ENCODE assay signal across 8 mouse cellular contexts in genomic region chr19:6855225-6856031, GRCm38 (mm10). TPM values are rescaled to one million over a fixed set of nuclear protein-coding genes. Genes with fewer than 3 reads are reported as not detected.
DNase-seq lines count a peak whose midpoint lies in the region; ATAC-seq and TF ChIP-seq lines count a peak whose summit lies in the region.

No protein-coding gene starts in this region.

- peaks cover 48% of the 10 kb centered on the region for H3K27me3 ChIP-seq in E14TG2a.4 (ENCODE audit: insufficient read depth, low read length)
- 0 out of 2 replicates have a peak, but pooled peaks cover 5% of the 10 kb centered on the region for H3K27me3 ChIP-seq in forebrain, embryonic 14.5 days (replicated peaks; ENCODE audit: control insufficient read depth, insufficient read depth, low read length)
- H3K27me3 ChIP-seq in hindbrain, postnatal 0 days (ENCODE audit: insufficient read depth, low read length) = no peaks in the 10 kb centered on the region
- H3K27me3 ChIP-seq in lung, embryonic 16.5 days (ENCODE audit: control insufficient read depth, insufficient read depth, low read depth, low read length) = no peaks in the 10 kb centered on the region; the same call in 1 of the 2 replicates
- H3K27me3 ChIP-seq in stomach, postnatal 0 days (ENCODE audit: control insufficient read depth, insufficient read depth, low read length) = no peaks in the 10 kb centered on the region

- WGBS in forebrain, embryonic 14.5 days = 11% methylated on average over 38 of the region's 38 CpGs
- 10% methylated on average over 38 of the region's 38 CpGs for WGBS in hindbrain, postnatal 0 days
- 6% methylated on average over 38 of the region's 38 CpGs for WGBS in lung, embryonic 16.5 days
- 13% methylated on average over 38 of the region's 38 CpGs for WGBS in stomach, postnatal 0 days

- no peaks in the 10 kb centered on the region for H3K36me3 ChIP-seq in E14TG2a.4 (ENCODE audit: insufficient read depth, low read length)
- no peaks in the 10 kb centered on the region for H3K36me3 ChIP-seq in forebrain, embryonic 14.5 days (ENCODE audit: control insufficient read depth, insufficient read depth, low read length)
- no peaks in the 10 kb centered on the region for H3K36me3 ChIP-seq in hindbrain, postnatal 0 days (ENCODE audit: insufficient read depth, low read length)
- no peaks in the 10 kb centered on the region for H3K36me3 ChIP-seq in lung, embryonic 16.5 days (ENCODE audit: control insufficient read depth, insufficient read depth, low read length)
- H3K36me3 ChIP-seq in stomach, postnatal 0 days (ENCODE audit: control insufficient read depth, insufficient read depth, low read length) = no peaks in the 10 kb centered on the region

- no peaks in the 10 kb centered on the region for H3K9me3 ChIP-seq in E14TG2a.4 (ENCODE audit: low read length)
- H3K9me3 ChIP-seq in forebrain, embryonic 14.5 days (replicated peaks; ENCODE audit: control insufficient read depth, low read length) = no peaks in the 10 kb centered on the region
- no peaks in the 10 kb centered on the region for H3K9me3 ChIP-seq in hindbrain, postnatal 0 days (ENCODE audit: low read length)
- H3K9me3 ChIP-seq in lung, embryonic 16.5 days (ENCODE audit: control insufficient read depth, low read length) = no peaks in the 10 kb centered on the region
- H3K9me3 ChIP-seq in stomach, postnatal 0 days (ENCODE audit: control insufficient read depth, low read length) = no peaks in the 10 kb centered on the region

- H3K4me1 ChIP-seq in E14TG2a.4 (replicated peaks; ENCODE audit: low read depth, low read length) = peaks cover 51% of the 10 kb centered on the region
- peaks cover 3% of the 10 kb centered on the region; the same call in 1 of the 2 replicates for H3K4me1 ChIP-seq in brown adipose tissue, adult 24 weeks (ENCODE audit: control insufficient read depth, insufficient read depth, insufficient read length, low read length)
- no peaks in the 10 kb centered on the region for H3K4me1 ChIP-seq in forebrain, embryonic 14.5 days (ENCODE audit: control insufficient read depth, insufficient read depth, low read length)
- H3K4me1 ChIP-seq in hindbrain, postnatal 0 days (ENCODE audit: insufficient read depth, low read length) = peaks cover 6% of the 10 kb centered on the region; the same call in 1 of the 2 replicates
- H3K4me1 ChIP-seq in lung, embryonic 16.5 days (replicated peaks; ENCODE audit: control insufficient read depth, insufficient read depth, low read length) = peaks cover 6% of the 10 kb centered on the region
- H3K4me1 ChIP-seq in stomach, postnatal 0 days (replicated peaks; ENCODE audit: control insufficient read depth, insufficient read depth) = no peaks in the 10 kb centered on the region; the same call in 1 of the 2 replicates

- TF ChIP-seq EP300 in stomach, postnatal 0 days (optimal IDR thresholded peaks at IDR 0.05) = no peak

- TF ChIP-seq CTCF in E14TG2a.4 (conservative IDR thresholded peaks at IDR 0.05; ENCODE audit: low read length) = no peak
- TF ChIP-seq CTCF in hindbrain, postnatal 0 days (IDR thresholded peaks at IDR 0.05; ENCODE audit: low read depth) = peak; percentile 43; the same call in 1 of the 2 replicates
- peak; percentile 60 for TF ChIP-seq CTCF in stomach, postnatal 0 days (IDR thresholded peaks at IDR 0.05; ENCODE audit: low read depth)

- no peak overlapping the region for H3K27ac ChIP-seq in brown adipose tissue, adult 24 weeks (replicated peaks; ENCODE audit: low read depth, low read length)
- peak overlapping the region; percentile 9; the same call in 1 of the 2 replicates for H3K27ac ChIP-seq in forebrain, embryonic 14.5 days (ENCODE audit: low read depth, low read length)
- peak overlapping the region; percentile 60; the same call in 1 of the 2 replicates for H3K27ac ChIP-seq in hindbrain, postnatal 0 days
- no peak overlapping the region for H3K27ac ChIP-seq in lung, embryonic 16.5 days (ENCODE audit: low read length)
- no peak overlapping the region for H3K27ac ChIP-seq in stomach, postnatal 0 days (replicated peaks)

- peak overlapping the region; percentile 37 for H3K4me2 ChIP-seq in forebrain, embryonic 14.5 days (ENCODE audit: low read length)
- H3K4me2 ChIP-seq in hindbrain, postnatal 0 days (ENCODE audit: low read depth, low read length) = peak overlapping the region; percentile 41
- peak overlapping the region; percentile 33 for H3K4me2 ChIP-seq in lung, embryonic 16.5 days (ENCODE audit: low read depth, low read length)
- H3K4me2 ChIP-seq in stomach, postnatal 0 days (replicated peaks; ENCODE audit: low read depth) = peak overlapping the region; percentile 43

- H3K4me3 ChIP-seq in E14TG2a.4 (replicated peaks; ENCODE audit: low read length) = peak overlapping the region; percentile 74
- peak overlapping the region; percentile 49 for H3K4me3 ChIP-seq in brown adipose tissue, adult 24 weeks (ENCODE audit: insufficient read depth, low read depth, low read length)
- H3K4me3 ChIP-seq in forebrain, embryonic 14.5 days (ENCODE audit: low read depth, low read length) = no peak overlapping the region
- H3K4me3 ChIP-seq in hindbrain, postnatal 0 days (ENCODE audit: low read length) = no peak overlapping the region; the same call in 1 of the 2 replicates
- peak overlapping the region; percentile 1; the same call in 1 of the 2 replicates for H3K4me3 ChIP-seq in lung, embryonic 16.5 days (ENCODE audit: low read length)
- 0 out of 2 replicates have a peak overlapping the region, but pooled peaks have one; percentile 12 for H3K4me3 ChIP-seq in stomach, postnatal 0 days (ENCODE audit: low read depth, low read length)

- H3K9ac ChIP-seq in forebrain, embryonic 14.5 days (ENCODE audit: low read length) = peak overlapping the region; percentile 35; the same call in 1 of the 2 replicates
- 0 out of 2 replicates have a peak overlapping the region, but pooled peaks have one; percentile 28 for H3K9ac ChIP-seq in hindbrain, postnatal 0 days (replicated peaks; ENCODE audit: low read length)
- H3K9ac ChIP-seq in lung, embryonic 16.5 days (ENCODE audit: low read length) = no peak overlapping the region
- peak overlapping the region; percentile 41 for H3K9ac ChIP-seq in stomach, postnatal 0 days (ENCODE audit: low read length)

- ATAC-seq in forebrain, embryonic 14.5 days = peak; percentile 52; the same call in 1 of the 2 replicates
- peak; percentile 73 for ATAC-seq in hindbrain, postnatal 0 days
- peak; percentile 67; the same call in 1 of the 2 replicates for ATAC-seq in lung, embryonic 16.5 days (ENCODE audit: low read depth)
- ATAC-seq in stomach, postnatal 0 days (ENCODE audit: low FRiP score, low TSS enrichment) = peak; percentile 78
- no peak for ATAC-seq in erythroblast, adult 5-6 weeks (replicated peaks; ENCODE audit: low FRiP score, poor library complexity, severe bottlenecking)

- DNase-seq in forebrain, embryonic 14.5 days (ENCODE audit: low spot score) = peak; percentile 55
- DNase-seq in hindbrain, postnatal 0 days (ENCODE audit: low spot score) = peak; percentile 66
- DNase-seq in stomach, postnatal 0 days (ENCODE audit: low spot score) = peak; percentile 86
- no peak for DNase-seq in frontal cortex, postnatal 14 days (ENCODE audit: low spot score in 2 of 2)

RNA-seq across cellular contexts. Expression of gene Ccdc88b, which starts 2.6 kb away (rescaled TPM):
- polyA plus RNA-seq in brown adipose tissue, adult 24 weeks (2012; ENCODE audit: insufficient read depth, insufficient read length, missing spikeins) = 1.9 and 2.3 TPM in 2 replicates
- polyA plus RNA-seq in forebrain, embryonic 14.5 days (2014; fragmentation: Nextera tagmentation; extraction: Ambion mirVana) = 0.07 and 0.37 TPM in 2 replicates
- 1.8 and 2.2 TPM in 2 replicates for total RNA-seq in hindbrain, postnatal 0 days (2014; rRNA removed)
- 1.2 and 1.5 TPM in 2 replicates for polyA plus RNA-seq in hindbrain, postnatal 0 days (2015; fragmentation: Nextera tagmentation; extraction: Ambion mirVana)
- 1.6 and 3.0 TPM in 2 replicates for polyA plus RNA-seq in lung, embryonic 16.5 days (2015; fragmentation: Nextera tagmentation; extraction: Ambion mirVana)
- polyA plus RNA-seq in stomach, postnatal 0 days (2015; fragmentation: Nextera tagmentation; extraction: Ambion mirVana) = 0.34 and 0.45 TPM in 2 replicates
- 3.8 and 4.6 TPM in 2 replicates for total RNA-seq in erythroblast, adult 5-6 weeks (2015; ENCODE audit: low replicate concordance)
- total RNA-seq in erythroblast, adult 5-6 weeks (2017; ENCODE audit: low replicate concordance) = 10.9 and 11.8 TPM in 2 replicates

RNA-seq across cellular contexts. Expression of gene Rps6ka4, which starts 15.0 kb away (rescaled TPM):
- polyA plus RNA-seq in brown adipose tissue, adult 24 weeks (2012; ENCODE audit: insufficient read depth, insufficient read length, missing spikeins) = 6.7 and 9.8 TPM in 2 replicates
- 3.0 and 7.0 TPM in 2 replicates for polyA plus RNA-seq in forebrain, embryonic 14.5 days (2014; fragmentation: Nextera tagmentation; extraction: Ambion mirVana)
- total RNA-seq in hindbrain, postnatal 0 days (2014; rRNA removed) = 26.0 and 27.7 TPM in 2 replicates
- polyA plus RNA-seq in hindbrain, postnatal 0 days (2015; fragmentation: Nextera tagmentation; extraction: Ambion mirVana) = 19.5 and 22.1 TPM in 2 replicates
- 39.1 and 41.5 TPM in 2 replicates for polyA plus RNA-seq in lung, embryonic 16.5 days (2015; fragmentation: Nextera tagmentation; extraction: Ambion mirVana)
- 34.7 and 34.9 TPM in 2 replicates for polyA plus RNA-seq in stomach, postnatal 0 days (2015; fragmentation: Nextera tagmentation; extraction: Ambion mirVana)
- 3.6 TPM in 1 of 2 replicates, not detected in the other for total RNA-seq in erythroblast, adult 5-6 weeks (2015; ENCODE audit: low replicate concordance)
- 1.1 and 2.6 TPM in 2 replicates for total RNA-seq in erythroblast, adult 5-6 weeks (2017; ENCODE audit: low replicate concordance)

RNA-seq across cellular contexts. Expression of gene Trmt112, which starts 54.1 kb away (rescaled TPM):
- 18.1 and 29.4 TPM in 2 replicates for polyA plus RNA-seq in brown adipose tissue, adult 24 weeks (2012; ENCODE audit: insufficient read depth, insufficient read length, missing spikeins)
- polyA plus RNA-seq in forebrain, embryonic 14.5 days (2014; fragmentation: Nextera tagmentation; extraction: Ambion mirVana) = 125 and 150 TPM in 2 replicates
- 61.7 and 68.6 TPM in 2 replicates for total RNA-seq in hindbrain, postnatal 0 days (2014; rRNA removed)
- 109 and 111 TPM in 2 replicates for polyA plus RNA-seq in hindbrain, postnatal 0 days (2015; fragmentation: Nextera tagmentation; extraction: Ambion mirVana)
- 136 and 137 TPM in 2 replicates for polyA plus RNA-seq in lung, embryonic 16.5 days (2015; fragmentation: Nextera tagmentation; extraction: Ambion mirVana)
- polyA plus RNA-seq in stomach, postnatal 0 days (2015; fragmentation: Nextera tagmentation; extraction: Ambion mirVana) = 75.8 and 85.9 TPM in 2 replicates
- total RNA-seq in erythroblast, adult 5-6 weeks (2015; ENCODE audit: low replicate concordance) = 46.7 and 49.5 TPM in 2 replicates
- 22.7 and 49.4 TPM in 2 replicates for total RNA-seq in erythroblast, adult 5-6 weeks (2017; ENCODE audit: low replicate concordance)

RNA-seq across cellular contexts. Expression of gene Prdx5, which starts 54.5 kb away (rescaled TPM):
- polyA plus RNA-seq in brown adipose tissue, adult 24 weeks (2012; ENCODE audit: insufficient read depth, insufficient read length, missing spikeins) = 974 and 1,161 TPM in 2 replicates
- polyA plus RNA-seq in forebrain, embryonic 14.5 days (2014; fragmentation: Nextera tagmentation; extraction: Ambion mirVana) = 229 and 233 TPM in 2 replicates
- 184 and 228 TPM in 2 replicates for total RNA-seq in hindbrain, postnatal 0 days (2014; rRNA removed)
- polyA plus RNA-seq in hindbrain, postnatal 0 days (2015; fragmentation: Nextera tagmentation; extraction: Ambion mirVana) = 587 and 589 TPM in 2 replicates
- 283 and 302 TPM in 2 replicates for polyA plus RNA-seq in lung, embryonic 16.5 days (2015; fragmentation: Nextera tagmentation; extraction: Ambion mirVana)
- 537 and 559 TPM in 2 replicates for polyA plus RNA-seq in stomach, postnatal 0 days (2015; fragmentation: Nextera tagmentation; extraction: Ambion mirVana)
- total RNA-seq in erythroblast, adult 5-6 weeks (2015; ENCODE audit: low replicate concordance) = 192 and 238 TPM in 2 replicates
- 232 and 266 TPM in 2 replicates for total RNA-seq in erythroblast, adult 5-6 weeks (2017; ENCODE audit: low replicate concordance)

Comparison
In these comparisons a context has a peak if more than half of its experiments do, and no peak if none do; other contexts are left out.
1. H3K4me3 ChIP-seq: peak in E14TG2a.4 (single experiment), brown adipose tissue, adult 24 weeks (single experiment), lung, embryonic 16.5 days (single experiment) and stomach, postnatal 0 days (single experiment); none in forebrain, embryonic 14.5 days (single experiment) and hindbrain, postnatal 0 days (single experiment).
2. H3K27ac ChIP-seq: peak in forebrain, embryonic 14.5 days (single experiment) and hindbrain, postnatal 0 days (single experiment); none in brown adipose tissue, adult 24 weeks (single experiment), lung, embryonic 16.5 days (single experiment) and stomach, postnatal 0 days (single experiment).
3. DNase-seq: peak in forebrain, embryonic 14.5 days (single experiment), hindbrain, postnatal 0 days (single experiment) and stomach, postnatal 0 days (single experiment); none in frontal cortex, postnatal 14 days (0 of 2).
4. Peak in every context shown above with its lines, with median percentiles within 50 percentile points of each other: H3K4me2 ChIP-seq.